Mouse (Mus musculus) stomach, postnatal 0 days (tissue): ENCODE results near the gene Fam107b. TPM values are rescaled to one million over a fixed set of nuclear protein-coding genes. Genes with fewer than 3 reads are reported as not detected.

Experiments
- ATAC-seq: fragments of 200-750 bp; cut with Nextera tagmentation; 2 replicates; pipeline ENCODE4 v1.8.0; 2017; ENCODE audit not compliant: low FRiP score, low TSS enrichment
- DNase-seq: peaks from one replicate; pipeline ENCODE4 v3.0.0-alpha.2; 2016; ENCODE audit warnings: low spot score
- H3K27ac ChIP-seq: fragments of 300-500 bp; sonication (generic); replicated peaks from 2 replicates; pipeline ENCODE4 v1.5.1; 2014; ENCODE audit warnings: mild to moderate bottlenecking, control low read depth
- H3K27me3 ChIP-seq: fragments of 300-500 bp; sonication (generic); 2 replicates; pipeline ENCODE4 v1.6.1; 2014; ENCODE audit warnings: low read length; ENCODE audit not compliant: control insufficient read depth, insufficient read depth
- H3K36me3 ChIP-seq: fragments of 300-500 bp; sonication (generic); 2 replicates; pipeline ENCODE4 v1.6.1; 2014; ENCODE audit warnings: low read length, mixed read lengths; ENCODE audit not compliant: control insufficient read depth, insufficient read depth
- H3K4me1 ChIP-seq: fragments of 300-500 bp; sonication (generic); replicated peaks from 2 replicates; pipeline ENCODE4 v1.6.1; 2014; ENCODE audit warnings: antibody characterized with exemption; ENCODE audit not compliant: control insufficient read depth, insufficient read depth
- H3K4me2 ChIP-seq: fragments of 300-500 bp; sonication (generic); replicated peaks from 2 replicates; pipeline ENCODE4 v1.6.1; 2014; ENCODE audit warnings: low read depth, mild to moderate bottlenecking, control low read depth, moderate library complexity
- H3K4me3 ChIP-seq: fragments of 300-500 bp; sonication (generic); 2 replicates; pipeline ENCODE4 v1.5.1; 2014; ENCODE audit warnings: low read depth, low read length, control low read depth
- H3K9ac ChIP-seq: fragments of 300-500 bp; sonication (generic); 2 replicates; pipeline ENCODE4 v1.6.1; 2014; ENCODE audit warnings: mild to moderate bottlenecking, low read length, control low read depth, mixed read lengths
- H3K9me3 ChIP-seq: fragments of 300-500 bp; sonication (generic); 2 replicates; pipeline ENCODE4 v1.6.1; 2016; ENCODE audit warnings: low read length; ENCODE audit not compliant: control insufficient read depth
- CTCF ChIP-seq: IDR thresholded peaks from 2 replicates; pipeline ENCODE4 v1.5.1; 2016; ENCODE audit warnings: antibody characterized with exemption, low read depth, mild to moderate bottlenecking, moderate library complexity
- EP300 ChIP-seq: optimal IDR thresholded peaks from 2 replicates; pipeline ENCODE3; 2016; ENCODE audit warnings: antibody characterized with exemption
- WGBS: fragments of 180-500 bp; shearing (Covaris S2); extraction: QIAGEN DNeasy Blood & Tissue Kit; methylation state at CpG from one replicate; pipeline ENCODE4 v1.1.7; 2014; 5-methylcytosine and 5-hydroxymethylcytosine counted together
- polyA plus RNA-seq: library from polyadenylated mRNA; unstranded; fragments of >200 nt; fragmentation: Nextera tagmentation; extraction: Ambion mirVana; gene quantifications from 2 replicates; pipeline ENCODE4 v1.2.1, GENCODE M21; 2015

Fam107b gene
- polyA plus RNA-seq, 1 experiment from 2014 or later, result 46.4 TPM

GRCm38 (mm10) chr2:3721107-3721506 is 150.8 kb downstream of the Fam107b start:
- H3K36me3 ChIP-seq, result no peaks in the 10 kb centered on the region
- ATAC-seq (no peak), DNase-seq (no peak)
- H3K9me3 ChIP-seq, result no peaks in the 10 kb centered on the region
- TF ChIP-seq EP300 (no peak), CTCF (no peak)
- peaks cover 3% of the 10 kb centered on the region; the same call in 1 of the 2 replicates for H3K4me1 ChIP-seq
- no peak overlapping the region for H3K9ac ChIP-seq
- H3K4me3 ChIP-seq, result no peak overlapping the region
- no peak overlapping the region for H3K4me2 ChIP-seq
- WGBS, result 79% methylated on average over 5 of the region's 5 CpGs
- no peaks in the 10 kb centered on the region for H3K27me3 ChIP-seq
- H3K27ac ChIP-seq, result no peak overlapping the region

DNA sequence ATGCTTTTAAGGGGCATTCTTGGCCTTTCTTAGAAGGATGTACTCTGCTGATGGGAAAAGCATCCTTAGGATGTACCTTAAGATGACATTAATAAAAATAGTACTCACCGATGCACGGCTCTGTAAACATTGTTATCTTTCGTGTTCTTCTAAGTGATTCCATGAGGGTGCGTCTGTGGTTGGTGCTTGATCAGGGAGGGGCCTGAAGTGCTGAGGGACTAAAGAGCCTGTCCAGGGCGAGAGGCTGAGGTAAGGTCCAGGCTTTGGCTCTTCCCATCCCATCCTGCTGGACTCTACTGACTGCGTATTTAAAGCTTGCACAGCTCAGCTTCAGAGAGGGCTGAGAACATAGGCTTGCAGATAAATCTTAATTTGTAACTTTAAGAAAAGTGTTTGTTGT is 151.7 kb downstream of the Fam107b start:
- H3K9me3 ChIP-seq, result no peaks in the 10 kb centered on the region

DNA sequence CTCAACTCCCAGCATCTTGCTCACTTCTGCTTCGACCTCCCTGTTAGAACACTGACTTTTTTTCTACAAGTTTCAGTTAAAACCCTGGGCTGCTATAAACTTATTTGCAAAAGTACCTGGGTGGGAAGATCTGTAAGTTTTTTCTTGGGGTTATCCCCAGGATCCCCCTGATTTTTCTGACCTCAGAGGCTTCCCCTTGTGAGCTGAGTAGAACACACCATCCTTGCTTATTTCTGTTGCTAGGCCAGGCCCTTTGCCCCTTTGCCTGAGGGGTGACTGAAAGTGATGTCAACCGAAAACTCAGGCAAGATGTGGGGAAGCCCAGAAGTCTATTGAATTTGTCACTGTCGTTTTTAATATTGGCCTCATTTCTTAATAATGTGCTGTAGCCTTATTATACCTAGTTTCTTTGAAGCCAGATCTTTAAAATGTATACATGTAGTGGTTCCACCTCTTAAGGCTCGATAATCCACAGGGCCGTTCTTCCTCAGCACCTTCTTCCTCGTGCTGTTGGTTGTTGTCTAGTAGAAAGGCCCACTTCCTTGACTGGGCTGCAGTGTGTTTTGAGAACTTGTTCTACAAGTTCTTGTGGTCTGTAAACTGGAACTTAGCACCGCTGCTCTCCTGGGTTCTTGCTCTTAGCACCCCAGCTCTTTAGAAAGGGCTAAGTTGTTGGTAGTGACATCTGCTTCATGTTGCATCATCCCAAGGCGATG is 153.3 kb downstream of the Fam107b start:
- 65% methylated on average over 8 of the region's 8 CpGs for WGBS
- H3K9ac ChIP-seq, result no peak overlapping the region
- H3K4me1 ChIP-seq, result peaks cover 9% of the 10 kb centered on the region; the same call in 1 of the 2 replicates
- H3K9me3 ChIP-seq, result no peaks in the 10 kb centered on the region
- H3K27me3 ChIP-seq, result no peaks in the 10 kb centered on the region
- H3K27ac ChIP-seq, result no peak overlapping the region
- no peak for DNase-seq
- ATAC-seq, result no peak
- TF ChIP-seq EP300 (no peak), CTCF (no peak)
- no peak overlapping the region for H3K4me2 ChIP-seq
- H3K36me3 ChIP-seq, result no peaks in the 10 kb centered on the region
- H3K4me3 ChIP-seq, result no peak overlapping the region

More for the DNA sequence above, 151.7 kb downstream of the Fam107b start:
- WGBS, result 49% methylated on average over 6 of the region's 6 CpGs
- Histone ChIP-seq H3K4me2 (no peak overlapping the region), H3K27ac (no peak overlapping the region), H3K36me3 (no peaks in the 10 kb centered on the region), H3K27me3 (no peaks in the 10 kb centered on the region), H3K4me1 (peaks cover 9% of the 10 kb centered on the region; the same call in 1 of the 2 replicates), H3K4me3 (no peak overlapping the region), H3K9ac (no peak overlapping the region)
- no peak for TF ChIP-seq CTCF
- no peak for TF ChIP-seq EP300
- ATAC-seq (no peak), DNase-seq (no peak)

DNA sequence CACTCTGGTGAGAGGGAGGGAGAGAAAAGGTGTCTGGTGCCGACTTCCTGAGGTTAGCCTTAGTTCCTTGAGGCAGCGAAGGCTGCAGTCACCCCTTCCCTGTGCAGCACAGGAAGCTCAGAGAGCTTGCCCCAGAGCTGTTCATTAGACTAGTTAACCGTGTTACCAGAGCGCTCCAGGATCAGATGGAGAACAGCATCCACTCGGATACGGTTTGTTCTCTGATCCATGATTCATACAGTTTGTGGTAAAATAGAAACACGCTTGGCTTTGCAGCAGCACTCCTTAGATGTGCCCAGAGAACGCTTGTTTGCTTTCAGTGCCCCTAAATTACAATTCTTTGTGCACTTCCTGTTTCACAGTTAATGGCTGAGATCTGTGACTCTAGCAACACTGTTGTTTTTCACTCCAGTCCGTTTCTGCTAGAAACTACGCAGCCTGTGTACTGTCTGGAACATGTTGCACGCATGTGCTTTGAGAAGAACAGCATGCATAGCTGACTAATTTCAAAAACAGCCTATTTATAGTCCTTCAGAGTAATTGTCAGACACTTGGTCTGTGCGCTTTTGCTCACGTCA is 156.3 kb downstream of the Fam107b start:
- DNase-seq (no peak), ATAC-seq (peak; percentile 54)
- TF ChIP-seq EP300, result no peak
- TF ChIP-seq CTCF, result no peak
- Histone ChIP-seq H3K4me1 (peaks cover 9% of the 10 kb centered on the region; the same call in 1 of the 2 replicates), H3K9ac (no peak overlapping the region), H3K36me3 (no peaks in the 10 kb centered on the region), H3K4me2 (peak overlapping the region; percentile 23; the same call in 1 of the 2 replicates), H3K27ac (peak overlapping the region; percentile 73), H3K4me3 (no peak overlapping the region), H3K27me3 (no peaks in the 10 kb centered on the region), H3K9me3 (no peaks in the 10 kb centered on the region)
- WGBS, result 33% methylated on average over 13 of the region's 13 CpGs

DNA sequence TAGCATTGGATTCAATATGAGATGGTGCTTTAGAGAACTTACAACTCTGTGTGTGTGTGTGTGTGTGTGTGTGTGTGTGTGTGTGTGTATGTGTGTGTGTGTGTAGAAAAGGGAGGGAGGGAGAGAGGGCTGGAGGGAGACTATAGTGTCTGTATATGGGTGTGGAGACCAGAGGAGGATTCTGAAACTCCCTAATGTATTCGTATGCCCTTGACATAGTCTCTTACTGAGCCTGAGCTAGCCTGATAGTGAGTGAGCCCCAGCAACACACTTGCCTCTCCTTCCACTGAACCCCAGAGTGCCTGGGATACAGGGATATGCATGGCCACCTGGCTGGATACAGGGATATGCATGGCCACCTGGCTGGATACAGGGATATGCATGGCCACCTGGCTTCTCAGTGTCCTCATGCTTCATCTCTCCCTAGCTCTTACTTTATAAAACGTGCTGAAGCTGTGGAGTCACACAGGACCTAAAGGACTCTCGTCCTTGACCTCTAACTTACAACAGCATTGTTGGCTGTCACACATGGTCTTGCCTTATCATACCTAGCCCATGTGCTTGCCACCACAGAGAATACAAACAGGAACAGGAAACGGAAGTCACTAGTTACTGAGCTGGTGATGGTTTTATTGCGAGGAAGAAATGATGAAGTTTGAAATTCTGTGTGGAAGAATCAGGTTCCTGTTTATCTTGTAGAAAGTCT is 157.1 kb downstream of the Fam107b start:
- peaks cover 9% of the 10 kb centered on the region; the same call in 1 of the 2 replicates for H3K4me1 ChIP-seq
- TF ChIP-seq EP300 (no peak), CTCF (no peak)
- no peak overlapping the region for H3K4me3 ChIP-seq
- H3K27me3 ChIP-seq, result no peaks in the 10 kb centered on the region
- no peak overlapping the region for H3K27ac ChIP-seq
- DNase-seq (no peak), ATAC-seq (peak; percentile 32; the same call in 1 of the 2 replicates)
- H3K9me3 ChIP-seq, result no peaks in the 10 kb centered on the region
- no peak overlapping the region for H3K9ac ChIP-seq
- 55% methylated on average over 5 of the region's 5 CpGs for WGBS
- H3K4me2 ChIP-seq, result no peak overlapping the region
- H3K36me3 ChIP-seq, result no peaks in the 10 kb centered on the region
